Mouse (Mus musculus): ENCODE measurements at regions not wholly inside any gene's neighbourhood (a gene's known extent, or its start where the extent isn't known, plus 50 kb on each side); places are given as distances from the start of the nearest gene placed in this dataset.

- TF ChIP-seq POLR2A (IDR thresholded peaks at IDR 0.05; ENCODE audit: insufficient read depth, low read length) (no peak), CTCF (IDR thresholded peaks at IDR 0.05; ENCODE audit: low read depth, low read length) (no peak)
Measured at GRCm38 (mm10) chr7:74667106-74667505, 112.5 kb upstream of the Slco3a1 start.

All from ES-Bruce4 (cell line).